Comparison of ENCODE assay signal across 22 mouse cellular contexts in genomic region chr5:119273615-119274014, GRCm38 (mm10).
"Had no signal": no experiment of that assay in that cellular context is flagged by ENCODE, and none has a peak within 500 bp of the region (broad histone marks: within the 10 kb centered on the region; RNA-seq: fewer than 3 reads in every experiment).

No protein-coding gene starts in this region.

- H3K4me3 ChIP-seq: heart, adult 2 months; heart, embryonic 13.5 days; heart, embryonic 15.5 days; hindbrain, embryonic 13.5 days; hindbrain, embryonic 15.5 days; kidney, embryonic 15.5 days; limb, embryonic 13.5 days; limb, embryonic 15.5 days had no signal

- DNase-seq: gastrocnemius, postnatal 14 days; gastrocnemius, postnatal 36 days; heart, adult 11 months; heart, adult 2 months; heart, postnatal 14 days; heart, postnatal 36 days; kidney, adult 11 months; kidney, adult 2 months; kidney, adult 9 months; kidney, postnatal 14 days; kidney, postnatal 36 days; layer of hippocampus, adult 9-11 months; layer of hippocampus, postnatal 36 days; left cerebral cortex, postnatal 4 days had no signal

- H3K27me3 ChIP-seq: heart, embryonic 15.5 days; hindbrain, embryonic 13.5 days; hindbrain, embryonic 15.5 days; kidney, embryonic 15.5 days had no signal

- H3K36me3 ChIP-seq: heart, embryonic 13.5 days; heart, embryonic 15.5 days; hindbrain, embryonic 13.5 days; hindbrain, embryonic 15.5 days; kidney, embryonic 15.5 days; limb, embryonic 13.5 days; limb, embryonic 15.5 days had no signal

- H3K4me2 ChIP-seq: heart, embryonic 11.5 days; heart, embryonic 13.5 days; heart, embryonic 15.5 days; hindbrain, embryonic 13.5 days; hindbrain, embryonic 15.5 days; kidney, embryonic 15.5 days; limb, embryonic 13.5 days; limb, embryonic 15.5 days had no signal
